Mouse (Mus musculus): ENCODE measurements at regions not wholly inside any gene's neighbourhood (a gene's known extent, or its start where the extent isn't known, plus 50 kb on each side); places are given as distances from the start of the nearest gene placed in this dataset.

GRCm38 (mm10) chr1:19973364-19973763, 644.5 kb downstream of the Pkhd1 start:
- DNase-seq = peak; percentile 8

- no peak for DNase-seq
These were observed 643.9 kb downstream of the Pkhd1 start for GRCm38 (mm10) chr1:19973981-19974380.

- no peak for DNase-seq
These were observed 642.4 kb downstream of the Pkhd1 start for GRCm38 (mm10) chr1:19975436-19975835.

GRCm38 (mm10) chr1:19981189-19981588, 636.7 kb downstream of the Pkhd1 start:
- no peak for DNase-seq

- DNase-seq = no peak
These were observed 635.1 kb downstream of the Pkhd1 start for GRCm38 (mm10) chr1:19982791-19983190.

GRCm38 (mm10) chr1:19983504-19983903, 634.4 kb downstream of the Pkhd1 start:
- no peak for DNase-seq

- no peak for DNase-seq
These were observed 627.9 kb downstream of the Pkhd1 start for GRCm38 (mm10) chr1:19989921-19990320.
